Mouse (Mus musculus) heart, adult 2 months (tissue): ENCODE measurements around the gene Klhl1.

Source experiments
- CTCF ChIP-seq: fragments of 200-600 bp; IDR thresholded peaks from 2 replicates; pipeline ENCODE4 v1.8.1; 2022; ENCODE audit warnings: antibody characterized with exemption, mild to moderate bottlenecking, moderate library complexity
- EP300 ChIP-seq: fragments of 200-500 bp; IDR thresholded peaks from 2 replicates; pipeline ENCODE4 v1.6.1; 2011; ENCODE audit warnings: low read depth, low read length, control low read depth; ENCODE audit not compliant: insufficient read depth
- POLR2A ChIP-seq: fragments of 200-500 bp; IDR thresholded peaks from 2 replicates; pipeline ENCODE4 v1.6.1; 2011; ENCODE audit warnings: mild to moderate bottlenecking, low read depth, low read length, control low read depth; ENCODE audit not compliant: insufficient read depth

DNA sequence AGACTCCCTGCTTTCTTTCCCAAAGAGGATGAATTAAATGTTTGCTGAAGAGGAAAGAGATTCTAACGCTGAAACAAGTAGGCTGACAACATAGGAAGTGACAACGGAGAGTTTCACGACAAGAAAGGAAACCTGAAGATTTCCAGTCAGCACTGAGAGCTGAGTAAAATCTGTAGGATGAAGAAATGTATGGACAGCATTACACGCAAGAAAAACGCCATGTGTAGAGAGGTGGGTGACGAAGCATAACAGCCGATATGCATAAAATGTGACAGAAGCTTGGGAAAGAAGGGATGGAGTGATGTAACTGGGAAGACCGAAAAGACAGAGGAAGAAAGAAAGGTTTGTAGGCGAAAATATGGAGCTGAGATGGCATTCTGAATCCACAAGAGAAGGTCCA, 375.8 kb downstream of the Klhl1 start:
- TF ChIP-seq POLR2A, result no peak
- TF ChIP-seq CTCF, result no peak
- no peak for TF ChIP-seq EP300
